Mouse (Mus musculus) testis, adult 2 months (tissue): Measurements from ENCODE around the gene Rabl3. TPM values are rescaled to one million over a fixed set of nuclear protein-coding genes. Genes with fewer than 3 reads are reported as not detected.

ENCODE experiments used
- H3K27ac ChIP-seq: fragments of 200-500 bp; 2 replicates; pipeline ENCODE4 v1.5.1; 2012; ENCODE audit warnings: low read depth, low read length; ENCODE audit not compliant: control insufficient read depth, insufficient read depth
- H3K27me3 ChIP-seq: fragments of 200-500 bp; 2 replicates; pipeline ENCODE4 v1.6.1; 2012; ENCODE audit warnings: mild to moderate bottlenecking, low read length, moderate library complexity; ENCODE audit not compliant: control insufficient read depth, insufficient read depth
- H3K36me3 ChIP-seq: fragments of 200-500 bp; 2 replicates; pipeline ENCODE4 v1.6.1; 2012; ENCODE audit warnings: mild to moderate bottlenecking, low read length; ENCODE audit not compliant: control insufficient read depth, insufficient read depth
- H3K4me1 ChIP-seq: fragments of 200-500 bp; 2 replicates; pipeline ENCODE4 v1.6.1; 2012; ENCODE audit warnings: low read length; ENCODE audit not compliant: control insufficient read depth, insufficient read depth
- H3K4me3 ChIP-seq: fragments of 200-500 bp; 2 replicates; pipeline ENCODE4 v1.5.1; 2012; ENCODE audit warnings: low read depth, mild to moderate bottlenecking, low read length, moderate library complexity, mixed read lengths; ENCODE audit not compliant: control insufficient read depth
- CTCF ChIP-seq: fragments of 200-500 bp; IDR thresholded peaks from 2 replicates; pipeline ENCODE4 v1.5.1; 2012; ENCODE audit warnings: low read depth, mild to moderate bottlenecking, inconsistent platforms, low read length, moderate library complexity; ENCODE audit not compliant: control insufficient read depth, insufficient read depth, insufficient replicate concordance
- POLR2A ChIP-seq: fragments of 200-500 bp; IDR thresholded peaks from 2 replicates; pipeline ENCODE4 v1.6.1; 2012; ENCODE audit warnings: low read depth, mild to moderate bottlenecking, inconsistent platforms, low read length, moderate library complexity; ENCODE audit not compliant: control insufficient read depth
- polyA plus RNA-seq: library from polyadenylated mRNA; depleted of rRNA; stranded (reverse); fragments of >200 nt; gene quantifications from 2 replicates; pipeline ENCODE4 v1.2.3, GENCODE M21; 2012; rRNA removed

Rabl3 gene
- polyA plus RNA-seq, 1 experiment, result 6.0 TPM

DNA sequence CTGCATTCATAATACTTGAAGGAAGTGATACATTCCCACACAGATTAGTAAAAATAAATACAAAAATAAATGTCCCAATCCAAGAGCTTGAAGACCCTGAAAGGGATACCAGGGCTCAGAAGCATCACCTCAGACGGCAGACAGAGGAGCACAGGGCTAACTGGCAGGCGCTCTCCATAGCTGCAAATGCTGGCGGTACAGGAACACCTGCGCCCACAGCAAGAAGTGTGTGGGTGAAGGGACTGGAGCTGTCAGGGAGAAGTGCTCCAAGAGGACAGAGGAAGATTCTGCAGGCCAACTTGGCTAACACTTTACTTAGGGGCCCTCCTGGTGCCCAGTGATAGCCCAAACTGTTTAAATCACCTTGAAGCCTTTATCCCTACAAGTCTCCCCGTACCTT lies 72.3 kb downstream of the Rabl3 start:
- no peak overlapping the region for H3K27ac ChIP-seq
- no peaks in the 10 kb centered on the region for H3K36me3 ChIP-seq
- H3K4me1 ChIP-seq, result no peaks in the 10 kb centered on the region
- TF ChIP-seq CTCF (no peak), POLR2A (no peak)
- no peaks in the 10 kb centered on the region for H3K27me3 ChIP-seq
- no peak overlapping the region for H3K4me3 ChIP-seq

DNA sequence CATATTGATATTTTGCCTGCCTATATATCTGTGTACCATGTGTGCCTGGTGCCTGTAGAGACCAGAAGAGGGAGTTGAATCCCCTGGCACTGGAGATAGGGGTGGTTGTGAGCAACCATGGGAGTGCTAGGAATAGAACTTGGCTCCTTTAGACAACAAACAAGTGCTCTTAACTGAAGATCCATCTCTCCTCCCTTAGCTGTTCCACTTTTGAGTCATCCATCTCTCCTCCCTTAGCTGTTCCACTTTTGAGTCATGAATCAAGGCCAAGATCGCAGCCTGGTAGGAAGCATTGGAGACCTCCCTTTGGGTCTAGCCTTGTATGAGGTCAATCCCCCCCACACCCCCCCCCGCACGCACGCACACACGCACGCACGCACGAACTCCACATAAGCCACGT lies 74.9 kb downstream of the Rabl3 start:
- Histone ChIP-seq H3K27me3 (no peaks in the 10 kb centered on the region), H3K4me3 (no peak overlapping the region), H3K36me3 (no peaks in the 10 kb centered on the region), H3K27ac (no peak overlapping the region), H3K4me1 (no peaks in the 10 kb centered on the region)
- TF ChIP-seq CTCF, result no peak
- no peak for TF ChIP-seq POLR2A

DNA sequence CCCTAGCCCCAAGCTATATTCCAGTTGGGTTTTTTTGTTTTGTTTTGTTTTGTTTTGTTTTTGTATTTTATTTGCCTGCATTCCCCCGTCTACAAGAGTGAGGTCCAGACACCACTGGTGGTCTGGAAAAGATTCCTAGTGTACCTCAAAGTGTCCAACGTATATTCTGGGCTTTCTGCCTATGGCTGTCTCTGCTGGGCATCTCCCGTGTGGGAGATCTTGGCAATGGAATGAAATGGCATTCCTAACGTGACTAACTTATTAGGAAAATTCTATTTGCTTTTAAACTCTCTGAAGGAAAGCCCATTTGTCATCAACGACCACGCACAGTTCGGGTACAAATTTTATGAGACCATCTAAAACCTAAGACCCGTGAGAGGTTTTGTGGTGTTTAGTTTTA lies 75.7 kb downstream of the Rabl3 start:
- no peak overlapping the region for H3K27ac ChIP-seq
- no peaks in the 10 kb centered on the region for H3K4me1 ChIP-seq
- H3K4me3 ChIP-seq, result no peak overlapping the region
- no peaks in the 10 kb centered on the region for H3K36me3 ChIP-seq
- no peaks in the 10 kb centered on the region for H3K27me3 ChIP-seq
- TF ChIP-seq CTCF, result no peak
- TF ChIP-seq POLR2A, result no peak

DNA sequence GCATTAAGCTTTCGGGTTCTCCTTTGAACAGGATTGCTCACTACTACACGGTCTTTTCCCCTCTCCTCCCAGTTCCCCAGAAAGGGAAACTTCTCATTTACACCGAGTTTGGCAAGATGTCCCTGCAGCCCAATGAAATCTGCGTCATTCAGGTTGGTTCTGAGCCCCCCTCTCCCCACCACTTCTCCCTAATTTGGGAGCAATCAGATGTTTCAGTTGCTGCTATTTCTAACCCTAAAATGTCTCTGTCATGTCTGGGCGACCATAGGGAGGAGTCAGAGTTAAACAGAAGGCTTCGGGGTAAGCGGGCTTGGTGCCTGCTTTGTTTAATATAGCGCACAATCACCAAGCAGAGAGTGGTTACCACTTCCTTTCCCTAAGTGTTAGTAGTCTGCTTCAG lies 76.4 kb downstream of the Rabl3 start:
- Histone ChIP-seq H3K4me3 (no peak overlapping the region), H3K27me3 (no peaks in the 10 kb centered on the region), H3K4me1 (no peaks in the 10 kb centered on the region), H3K27ac (no peak overlapping the region), H3K36me3 (no peaks in the 10 kb centered on the region)
- TF ChIP-seq CTCF (no peak), POLR2A (no peak)

DNA sequence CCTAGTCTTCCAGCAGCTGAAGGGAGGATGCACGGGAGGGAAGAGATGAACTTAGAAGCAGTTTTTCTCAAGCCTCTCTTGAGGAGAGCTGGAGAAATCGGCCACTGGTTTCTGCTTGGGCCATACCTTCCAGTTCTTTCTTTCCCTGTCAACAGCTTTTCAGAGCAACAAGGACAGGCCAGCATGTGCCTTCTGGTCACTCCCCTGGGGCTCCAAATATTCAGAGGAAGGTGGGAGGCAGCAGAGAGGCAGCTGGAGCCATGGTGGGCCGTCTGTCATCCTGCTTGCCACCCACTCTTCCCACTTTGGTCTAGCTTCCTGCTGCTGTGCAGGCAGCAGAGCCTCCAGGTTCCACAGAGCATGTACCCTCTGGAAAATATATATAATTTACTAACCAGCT lies 78.0 kb downstream of the Rabl3 start:
- H3K4me3 ChIP-seq, result no peak overlapping the region
- TF ChIP-seq POLR2A (no peak), CTCF (no peak)
- no peaks in the 10 kb centered on the region for H3K36me3 ChIP-seq
- H3K4me1 ChIP-seq, result no peaks in the 10 kb centered on the region
- H3K27ac ChIP-seq, result no peak overlapping the region
- no peaks in the 10 kb centered on the region for H3K27me3 ChIP-seq

Other genes starting within 250 kb of the Rabl3 start
- 1.2 and 1.5 TPM in 2 replicates for gene Stxbp5l, start 154.9 kb upstream of the Rabl3 start, polyA plus RNA-seq
- gene Gtf2e1, start 96 bp upstream of the Rabl3 start, polyA plus RNA-seq, result 10.1 and 10.7 TPM in 2 replicates
- 0.79 and 1.2 TPM in 2 replicates for gene Hgd, start 40.3 kb downstream of the Rabl3 start, polyA plus RNA-seq
- gene Ndufb4, start 114.6 kb downstream of the Rabl3 start, polyA plus RNA-seq, result 74.9 and 80.9 TPM in 2 replicates
- 4.8 and 5.4 TPM in 2 replicates for gene Fstl1, start 237.0 kb downstream of the Rabl3 start, polyA plus RNA-seq